Mouse (Mus musculus): Measurements from ENCODE around the gene Dcun1d3. TPM values are rescaled to one million over a fixed set of nuclear protein-coding genes. Genes with fewer than 3 reads are reported as not detected.

The Dcun1d3 gene
- 15.3 and 17.7 TPM in 2 replicates for polyA plus RNA-seq (2015; fragmentation: Nextera tagmentation; extraction: Ambion mirVana)

DNA sequence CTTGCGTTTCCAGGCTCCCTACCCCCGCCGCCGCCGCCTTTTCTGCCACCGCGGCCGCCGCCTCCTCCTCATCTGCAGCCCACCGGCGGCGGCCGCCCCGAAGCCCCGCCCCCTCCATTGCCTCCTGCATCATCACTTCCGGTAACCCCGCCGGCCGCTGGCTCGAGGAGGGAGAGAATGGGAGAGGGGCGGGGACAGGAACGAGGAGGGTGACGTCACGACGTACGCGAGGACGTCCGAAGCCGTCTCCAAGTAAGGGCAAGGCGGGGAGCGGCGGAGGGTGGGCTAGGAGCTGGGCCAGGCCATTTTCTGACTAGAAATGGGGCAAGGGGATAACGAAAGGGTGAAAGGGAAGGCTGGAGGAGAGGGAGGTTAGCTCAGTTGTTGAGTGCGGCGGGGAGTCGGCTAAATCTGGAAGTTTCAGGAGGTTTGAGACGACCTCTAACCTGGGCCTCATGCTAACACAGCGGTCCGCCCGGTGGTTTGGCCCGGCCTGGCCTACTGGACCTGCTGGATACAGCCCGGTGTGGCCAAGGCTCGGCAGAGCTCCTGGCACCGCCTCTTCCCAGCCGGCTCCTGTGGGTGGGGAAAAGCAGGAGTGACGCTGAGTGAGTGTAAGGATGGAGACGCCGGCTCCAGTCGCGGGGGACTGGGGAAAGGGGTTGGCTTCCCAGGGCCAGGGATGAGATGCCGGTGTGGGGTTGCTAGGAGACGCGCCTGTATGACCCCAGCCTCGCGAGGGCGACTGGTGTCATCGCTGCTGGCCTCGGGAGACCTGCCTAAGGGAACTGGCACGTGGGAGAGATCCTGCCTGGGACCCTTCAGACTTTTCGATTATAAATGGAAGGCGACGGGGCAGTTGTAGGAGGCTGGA lies at the start of gene Dcun1d3, which contains the start of gene Lyrm1:
Gene Dcun1d3 (minus strand): TSS at position 660 of the 874 bp plus-strand sequence.
Gene Lyrm1 (plus strand): TSS at position 223 of the 874 bp plus-strand sequence.
- peak within 1 kb of the TSS; percentile 97 for H3K27ac ChIP-seq (replicated peaks)
- H3K27me3 ChIP-seq: no peaks in the 10 kb centered on the region
- ATAC-seq (ENCODE audit: low read depth): peak; percentile 99
- peak within 1 kb of the TSS; percentile 73 for H3K4me2 ChIP-seq
- H3K4me1 ChIP-seq (replicated peaks): peaks cover 41% of the 10 kb centered on the region
- no peaks in the 10 kb centered on the region for H3K36me3 ChIP-seq
- H3K9me3 ChIP-seq: no peaks in the 10 kb centered on the region
- H3K9ac ChIP-seq: peak within 1 kb of the TSS; percentile 96
- peak within 1 kb of the TSS; percentile 72 for H3K4me3 ChIP-seq
- WGBS: under 1% methylated on average over 62 of the region's 63 CpGs

DNA sequence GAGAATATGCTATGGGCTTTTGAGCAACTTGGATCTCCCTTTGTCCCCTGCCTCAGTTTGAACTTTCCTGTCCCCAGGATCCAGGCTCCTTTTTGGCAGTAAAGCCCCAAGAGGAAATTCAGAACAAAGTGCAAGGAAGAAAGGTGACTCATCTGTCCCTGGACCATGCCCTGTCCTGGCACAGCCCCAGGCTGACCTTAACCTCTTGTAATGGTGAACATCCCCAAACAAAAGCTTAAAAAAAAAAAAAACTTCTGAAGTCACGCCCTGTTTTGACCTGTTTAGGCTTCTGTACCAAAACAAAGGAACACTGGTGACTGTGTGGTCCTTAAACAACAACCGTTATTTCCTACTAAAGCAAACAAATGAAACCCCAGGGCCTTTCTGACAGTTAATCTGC lies 45.5 kb upstream of the Dcun1d3 start:
- Histone ChIP-seq H3K4me3 (no peak overlapping the region), H3K36me3 (no peaks in the 10 kb centered on the region), H3K27me3 (no peaks in the 10 kb centered on the region), H3K4me2 (no peak overlapping the region), H3K9ac (no peak overlapping the region), H3K4me1 (replicated peaks) (no peaks in the 10 kb centered on the region), H3K9me3 (no peaks in the 10 kb centered on the region), H3K27ac (replicated peaks) (no peak overlapping the region)
- no peak for ATAC-seq (ENCODE audit: low read depth)
- 61% methylated on average over 2 of the region's 2 CpGs for WGBS

DNA sequence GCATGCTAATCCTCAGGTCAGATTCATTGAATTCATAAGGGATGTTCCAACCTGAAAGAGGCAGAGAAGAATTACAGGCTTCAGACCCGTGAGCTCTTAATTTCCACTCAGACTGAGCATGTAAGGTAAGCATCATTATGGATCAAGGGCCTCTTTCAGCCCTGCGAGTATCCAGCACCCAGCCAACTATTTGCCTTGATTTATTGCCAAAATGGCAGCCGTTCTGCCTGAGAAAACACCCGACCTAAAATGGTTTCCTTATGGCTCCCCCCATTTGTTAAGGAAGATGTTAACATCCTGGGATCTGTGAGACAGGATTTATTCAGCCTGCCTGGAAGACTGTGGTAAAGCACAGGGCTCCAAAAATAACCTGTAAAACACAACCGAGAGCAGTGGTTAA lies 40.9 kb upstream of the Dcun1d3 start:
- no peak for ATAC-seq (ENCODE audit: low read depth)
- no peak overlapping the region for H3K27ac ChIP-seq (replicated peaks)
- 63% methylated on average over 5 of the region's 5 CpGs for WGBS
- no peak overlapping the region for H3K4me2 ChIP-seq
- no peaks in the 10 kb centered on the region for H3K9me3 ChIP-seq
- no peaks in the 10 kb centered on the region for H3K4me1 ChIP-seq (replicated peaks)
- H3K36me3 ChIP-seq: no peaks in the 10 kb centered on the region
- no peak overlapping the region for H3K9ac ChIP-seq
- no peak overlapping the region for H3K4me3 ChIP-seq
- H3K27me3 ChIP-seq: no peaks in the 10 kb centered on the region

DNA sequence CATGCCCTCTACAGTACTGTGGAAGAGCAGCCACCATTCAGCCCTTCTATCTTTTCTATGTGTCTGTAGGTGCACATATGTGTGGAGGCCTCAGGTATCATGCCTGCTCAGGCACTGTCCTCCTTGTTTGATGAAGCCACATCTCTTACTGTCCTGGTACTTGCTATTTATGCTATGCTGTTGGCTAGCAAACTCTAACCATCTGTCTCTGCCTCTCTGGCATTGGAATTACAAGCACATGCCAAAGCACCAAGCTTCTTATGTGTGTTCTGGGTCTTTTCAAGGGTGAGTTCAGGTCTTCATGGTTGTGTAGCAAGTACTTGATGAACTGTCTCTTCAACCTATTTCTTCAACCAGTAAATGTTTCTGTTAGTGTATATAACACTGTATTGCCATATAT lies 40.2 kb upstream of the Dcun1d3 start:
- H3K4me2 ChIP-seq: no peak overlapping the region
- H3K9me3 ChIP-seq: no peaks in the 10 kb centered on the region
- H3K9ac ChIP-seq: no peak overlapping the region
- no peak overlapping the region for H3K4me3 ChIP-seq
- H3K27ac ChIP-seq (replicated peaks): no peak overlapping the region
- ATAC-seq (ENCODE audit: low read depth): no peak
- H3K27me3 ChIP-seq: no peaks in the 10 kb centered on the region
- H3K36me3 ChIP-seq: no peaks in the 10 kb centered on the region
- H3K4me1 ChIP-seq (replicated peaks): no peaks in the 10 kb centered on the region

DNA sequence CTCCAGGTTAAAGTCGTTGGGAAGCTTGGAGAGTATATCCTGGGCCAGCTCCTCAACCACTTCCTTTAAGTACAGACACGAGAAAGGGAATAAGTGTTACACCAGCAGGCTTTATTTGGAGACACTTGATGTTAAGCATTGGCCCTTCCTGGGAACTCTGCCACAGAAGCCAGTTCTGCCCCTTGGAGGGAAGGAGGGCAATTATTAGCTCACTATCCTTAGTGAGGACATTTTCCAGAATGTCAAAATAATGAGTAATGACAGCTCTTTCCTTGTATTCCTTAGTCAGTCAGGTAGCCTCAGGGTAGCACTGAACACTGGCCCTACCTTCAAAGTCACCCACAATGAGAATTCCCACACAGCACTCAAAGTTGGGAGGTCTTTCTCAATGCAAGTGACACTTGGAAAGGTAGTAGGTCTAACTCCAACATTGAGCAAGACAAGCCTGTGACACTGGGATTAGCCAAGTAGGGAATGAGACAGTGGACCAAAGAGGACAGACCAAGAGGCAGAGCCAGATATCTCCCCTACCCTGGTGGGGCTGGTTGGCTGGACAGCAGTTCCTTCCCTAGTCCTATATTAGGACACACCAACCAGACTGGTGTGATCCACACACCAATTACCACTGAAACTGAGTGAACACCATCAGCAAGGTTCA lies 32.8 kb upstream of the Dcun1d3 start:
- no peak overlapping the region for H3K27ac ChIP-seq (replicated peaks)
- no peaks in the 10 kb centered on the region for H3K27me3 ChIP-seq
- no peak overlapping the region for H3K9ac ChIP-seq
- WGBS: 64% methylated on average over 2 of the region's 2 CpGs
- no peak overlapping the region for H3K4me3 ChIP-seq
- H3K4me2 ChIP-seq: no peak overlapping the region
- no peaks in the 10 kb centered on the region for H3K9me3 ChIP-seq
- no peak for ATAC-seq (ENCODE audit: low read depth)
- H3K36me3 ChIP-seq: no peaks in the 10 kb centered on the region
- H3K4me1 ChIP-seq (replicated peaks): no peaks in the 10 kb centered on the region

DNA sequence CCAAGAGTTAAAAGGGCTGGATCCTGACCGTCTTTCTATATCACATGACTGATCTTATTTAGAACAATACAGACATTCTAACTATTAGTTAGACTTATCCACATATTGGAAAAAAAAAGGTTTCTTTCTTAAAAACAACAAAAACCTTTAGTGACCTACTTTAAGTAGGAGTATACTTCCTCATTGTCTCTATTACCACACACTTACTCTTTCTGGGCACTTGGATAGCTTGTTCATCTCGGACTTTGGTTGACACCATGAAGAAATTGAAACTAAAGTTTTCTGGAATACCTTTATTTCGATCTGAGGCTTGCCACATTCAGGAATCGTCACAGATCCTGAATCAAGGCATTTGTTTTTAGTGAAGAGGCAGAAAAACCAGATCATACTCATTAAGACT lies 25.0 kb upstream of the Dcun1d3 start:
- WGBS: 82% methylated on average over 4 of the region's 4 CpGs
- no peak overlapping the region for H3K27ac ChIP-seq (replicated peaks)
- no peaks in the 10 kb centered on the region for H3K36me3 ChIP-seq
- no peak overlapping the region for H3K4me2 ChIP-seq
- no peak overlapping the region for H3K9ac ChIP-seq
- H3K27me3 ChIP-seq: no peaks in the 10 kb centered on the region
- no peak for ATAC-seq (ENCODE audit: low read depth)
- no peaks in the 10 kb centered on the region for H3K4me1 ChIP-seq (replicated peaks)
- H3K9me3 ChIP-seq: no peaks in the 10 kb centered on the region
- H3K4me3 ChIP-seq: no peak overlapping the region

DNA sequence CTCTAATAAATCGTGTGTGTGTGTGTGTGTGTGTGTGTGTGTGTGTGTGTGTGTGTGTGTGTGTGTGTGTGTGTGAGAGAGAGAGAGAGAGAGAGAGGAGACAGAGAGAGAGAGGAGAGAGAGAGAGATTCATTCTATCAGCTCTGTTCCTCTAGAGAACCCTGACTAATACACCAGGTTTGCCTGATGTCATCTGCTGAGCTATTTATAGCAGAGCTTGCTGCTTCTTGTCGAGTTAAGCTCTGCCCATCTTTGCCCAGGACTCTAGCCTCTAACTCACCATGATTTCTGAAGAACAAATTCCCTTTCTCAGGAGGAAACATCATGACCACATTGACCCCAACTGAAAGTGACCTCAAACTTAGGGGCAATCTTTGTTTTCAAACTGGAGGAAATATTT lies 24.4 kb upstream of the Dcun1d3 start:
- H3K36me3 ChIP-seq: no peaks in the 10 kb centered on the region
- no peak overlapping the region for H3K4me3 ChIP-seq
- WGBS: 59% methylated on average over 2 of the region's 2 CpGs
- H3K9me3 ChIP-seq: no peaks in the 10 kb centered on the region
- no peaks in the 10 kb centered on the region for H3K27me3 ChIP-seq
- no peak overlapping the region for H3K9ac ChIP-seq
- ATAC-seq (ENCODE audit: low read depth): no peak
- H3K4me2 ChIP-seq: no peak overlapping the region
- H3K27ac ChIP-seq (replicated peaks): no peak overlapping the region
- no peaks in the 10 kb centered on the region for H3K4me1 ChIP-seq (replicated peaks)

DNA sequence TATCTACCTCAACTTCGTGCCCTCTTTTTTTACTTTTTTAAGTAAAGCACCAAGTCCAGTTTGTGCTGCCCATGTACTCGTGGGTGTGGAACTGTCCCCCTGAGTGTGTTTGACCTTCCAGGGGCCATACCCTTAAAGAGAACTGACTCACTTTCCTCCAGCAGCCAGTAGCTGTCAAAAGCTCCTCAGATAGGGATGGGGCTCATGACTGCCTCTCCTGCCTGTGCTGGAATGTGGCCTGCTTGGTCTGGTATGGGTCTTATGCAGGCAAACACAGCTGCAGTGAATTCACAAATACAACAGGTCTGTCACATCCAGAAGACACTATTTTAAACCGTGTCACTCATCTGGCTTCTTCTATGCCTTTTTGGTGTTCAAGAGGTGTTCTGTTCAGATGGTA lies 15.6 kb upstream of the Dcun1d3 start:
- no peak overlapping the region for H3K9ac ChIP-seq
- no peak for ATAC-seq (ENCODE audit: low read depth)
- no peaks in the 10 kb centered on the region for H3K9me3 ChIP-seq
- no peak overlapping the region for H3K27ac ChIP-seq (replicated peaks)
- H3K36me3 ChIP-seq: no peaks in the 10 kb centered on the region
- H3K4me1 ChIP-seq (replicated peaks): no peaks in the 10 kb centered on the region
- H3K27me3 ChIP-seq: no peaks in the 10 kb centered on the region
- no peak overlapping the region for H3K4me3 ChIP-seq
- 82% methylated on average over 3 of the region's 3 CpGs for WGBS
- H3K4me2 ChIP-seq: no peak overlapping the region

DNA sequence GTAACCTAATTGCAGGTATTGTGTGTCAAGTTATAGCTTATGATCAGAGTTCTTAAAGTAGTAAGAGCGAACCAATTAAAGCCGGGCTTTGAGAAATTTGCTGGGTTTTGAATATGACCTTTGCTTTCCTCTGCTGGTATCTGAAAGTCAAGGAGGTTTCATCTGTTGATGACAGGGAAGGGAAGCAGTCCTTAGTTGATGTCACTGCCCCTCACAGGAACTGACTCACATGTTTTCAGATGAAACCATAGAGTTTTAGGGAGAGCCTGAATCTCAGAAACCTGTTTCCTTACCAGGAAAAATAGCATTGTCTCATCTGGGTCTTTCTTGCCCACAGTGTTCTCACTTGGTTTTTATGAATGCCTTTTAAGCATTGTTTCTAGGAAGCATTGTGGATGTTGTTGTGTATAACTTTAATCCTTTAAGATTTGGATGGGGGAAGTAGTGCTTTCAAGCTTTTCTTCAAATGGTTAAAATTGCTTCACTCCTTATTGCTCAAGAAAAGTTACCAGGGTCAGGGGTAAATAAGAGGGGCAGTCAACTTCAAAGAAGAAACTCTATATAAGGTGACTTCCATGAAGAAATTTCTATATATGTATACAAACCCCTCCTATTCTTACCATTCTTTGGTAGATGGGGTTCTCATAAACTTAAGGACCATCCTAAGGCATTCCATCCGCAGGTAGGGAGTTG lies 10.6 kb upstream of the Dcun1d3 start:
- H3K4me2 ChIP-seq: no peak overlapping the region
- no peak overlapping the region for H3K9ac ChIP-seq
- no peaks in the 10 kb centered on the region for H3K4me1 ChIP-seq (replicated peaks)
- no peaks in the 10 kb centered on the region for H3K9me3 ChIP-seq
- no peaks in the 10 kb centered on the region for H3K36me3 ChIP-seq
- no peak for ATAC-seq (ENCODE audit: low read depth)
- 92% methylated on average over 3 of the region's 3 CpGs for WGBS
- H3K27me3 ChIP-seq: no peaks in the 10 kb centered on the region
- no peak overlapping the region for H3K4me3 ChIP-seq
- H3K27ac ChIP-seq (replicated peaks): no peak overlapping the region

DNA sequence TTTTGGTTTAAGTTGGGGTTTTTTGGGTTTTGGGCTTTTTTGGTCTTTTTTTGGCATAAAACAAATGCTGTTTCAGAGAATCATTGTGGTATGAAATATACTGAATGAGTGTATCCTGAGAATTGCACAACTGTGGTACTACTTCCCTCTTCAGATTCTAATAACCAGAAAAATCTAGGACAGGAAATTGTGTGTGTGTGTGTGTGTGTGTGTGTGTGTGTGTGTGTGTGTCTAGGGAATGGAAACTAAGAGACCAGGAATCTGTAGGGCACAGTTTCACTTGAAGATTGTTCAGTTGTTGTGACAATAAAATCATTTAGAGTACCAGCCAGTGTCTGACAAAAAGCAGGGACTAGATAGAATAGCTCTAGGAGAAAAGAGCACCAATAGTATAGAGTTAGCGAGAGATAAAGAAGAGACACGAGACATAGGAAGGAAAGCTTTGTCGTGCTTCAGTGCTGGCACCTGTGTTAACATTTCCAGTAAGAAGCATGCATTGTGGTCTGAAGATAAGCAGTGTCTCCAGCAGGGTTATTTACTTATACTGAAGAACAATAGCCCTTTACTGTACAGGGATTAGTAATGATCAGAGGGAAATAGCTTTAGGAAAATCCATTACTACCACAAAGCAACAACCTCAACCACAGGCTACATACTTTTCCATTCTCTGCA lies 3.4 kb upstream of the Dcun1d3 start:
- no peak overlapping the region for H3K27ac ChIP-seq (replicated peaks)
- H3K36me3 ChIP-seq: no peaks in the 10 kb centered on the region
- ATAC-seq (ENCODE audit: low read depth): no peak
- H3K9me3 ChIP-seq: no peaks in the 10 kb centered on the region
- H3K9ac ChIP-seq: no peak overlapping the region
- 68% methylated on average over 3 of the region's 3 CpGs for WGBS
- H3K4me2 ChIP-seq: no peak overlapping the region
- peaks cover 25% of the 10 kb centered on the region for H3K4me1 ChIP-seq (replicated peaks)
- no peaks in the 10 kb centered on the region for H3K27me3 ChIP-seq
- H3K4me3 ChIP-seq: no peak overlapping the region

DNA sequence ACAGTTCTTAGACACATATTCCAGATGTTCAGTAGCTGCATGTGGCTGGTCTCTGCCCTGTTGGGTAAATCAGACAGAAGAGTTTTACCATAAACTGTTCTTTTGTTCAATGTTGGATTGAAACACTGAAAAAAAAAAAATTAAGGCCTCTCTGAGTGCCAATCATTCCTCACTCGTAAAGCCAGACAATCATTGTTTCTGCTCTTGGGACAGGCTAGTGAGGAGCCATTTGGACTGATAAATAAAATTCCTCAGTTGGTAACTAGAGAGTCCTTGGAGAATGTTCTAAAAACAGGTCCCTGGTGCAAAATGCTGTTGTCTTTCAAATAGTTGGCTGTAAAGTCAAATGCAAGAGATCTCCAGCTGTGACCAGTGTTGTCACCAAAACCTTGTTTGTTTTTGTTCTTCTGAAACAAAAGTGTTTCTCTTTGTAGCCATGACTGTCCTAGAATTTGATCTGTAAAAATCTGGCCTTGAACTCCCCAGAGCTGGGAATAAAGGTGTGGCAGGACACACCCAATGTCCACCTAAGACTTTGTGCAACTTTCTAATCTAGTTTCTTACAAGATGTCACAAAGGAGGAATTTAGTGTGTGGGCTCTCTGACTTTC lies 2.3 kb upstream of the Dcun1d3 start:
- WGBS: 53% methylated on average over 1 of the region's 1 CpGs
- H3K9ac ChIP-seq: no peak overlapping the region
- no peak for ATAC-seq (ENCODE audit: low read depth)
- no peaks in the 10 kb centered on the region for H3K27me3 ChIP-seq
- H3K4me3 ChIP-seq: no peak overlapping the region
- H3K9me3 ChIP-seq: no peaks in the 10 kb centered on the region
- H3K36me3 ChIP-seq: no peaks in the 10 kb centered on the region
- H3K27ac ChIP-seq (replicated peaks): no peak overlapping the region
- H3K4me1 ChIP-seq (replicated peaks): peaks cover 37% of the 10 kb centered on the region
- no peak overlapping the region for H3K4me2 ChIP-seq

All from neural tube, embryonic 13.5 days (tissue).